Mouse (Mus musculus) heart, postnatal 0 days (tissue): ENCODE results near the gene Lypd4. TPM values are rescaled to one million over a fixed set of nuclear protein-coding genes. Genes with fewer than 3 reads are reported as not detected.

ENCODE experiments used
- ATAC-seq: fragments of 200-750 bp; cut with Nextera tagmentation; 2 replicates; pipeline ENCODE4 v1.8.0; 2017; ENCODE audit warnings: low read depth, moderate number of reproducible peaks, moderate library complexity; ENCODE audit not compliant: insufficient read depth
- DNase-seq: peaks from one replicate; pipeline ENCODE4 v3.0.0-alpha.2; 2016; ENCODE audit warnings: low spot score
- H3K27ac ChIP-seq: fragments of 300-500 bp; sonication (generic); 2 replicates; pipeline ENCODE4 v1.5.1; 2014; ENCODE audit warnings: low read depth, mild to moderate bottlenecking
- H3K27me3 ChIP-seq: fragments of 300-500 bp; sonication (generic); 2 replicates; pipeline ENCODE4 v1.6.1; 2014; ENCODE audit warnings: low read length, mixed read lengths; ENCODE audit not compliant: control insufficient read depth, insufficient read depth
- H3K36me3 ChIP-seq: fragments of 300-500 bp; sonication (generic); replicated peaks from 2 replicates; pipeline ENCODE4 v1.6.1; 2014; ENCODE audit warnings: low read length, mixed read lengths; ENCODE audit not compliant: control insufficient read depth, insufficient read depth
- H3K4me1 ChIP-seq: fragments of 300-500 bp; sonication (generic); 2 replicates; pipeline ENCODE4 v1.6.1; 2014; ENCODE audit warnings: antibody characterized with exemption; ENCODE audit not compliant: control insufficient read depth, insufficient read depth
- H3K4me2 ChIP-seq: fragments of 300-500 bp; sonication (generic); 2 replicates; pipeline ENCODE4 v1.6.1; 2014; ENCODE audit warnings: low read depth, mild to moderate bottlenecking, low read length, moderate library complexity
- H3K4me3 ChIP-seq: fragments of 300-500 bp; sonication (generic); 2 replicates; pipeline ENCODE4 v1.5.1; 2014; ENCODE audit warnings: low read depth, low read length
- H3K9ac ChIP-seq: fragments of 300-500 bp; sonication (generic); replicated peaks from 2 replicates; pipeline ENCODE4 v1.6.1; 2014; ENCODE audit warnings: low read depth, low read length, mixed read lengths
- H3K9me3 ChIP-seq: fragments of 300-500 bp; sonication (generic); replicated peaks from 2 replicates; pipeline ENCODE4 v1.6.1; 2016; ENCODE audit warnings: low read length; ENCODE audit not compliant: control insufficient read depth
- CTCF ChIP-seq: IDR thresholded peaks from 2 replicates; pipeline ENCODE4 v1.5.1; 2016; ENCODE audit warnings: antibody characterized with exemption, control low read depth, low read depth
- EP300 ChIP-seq: IDR thresholded peaks from 2 replicates; pipeline ENCODE4 v1.6.1; 2016; ENCODE audit warnings: antibody characterized with exemption, low read depth
- WGBS: fragments of 180-500 bp; shearing (Covaris S2); extraction: QIAGEN DNeasy Blood & Tissue Kit; methylation state at CpG from one replicate; pipeline ENCODE4 v1.1.7; 2014; 5-methylcytosine and 5-hydroxymethylcytosine counted together
- polyA plus RNA-seq: library from polyadenylated mRNA; unstranded; fragments of >200 nt; fragmentation: Nextera tagmentation; extraction: Ambion mirVana; gene quantifications from 2 replicates; pipeline ENCODE4 v1.2.1, GENCODE M21; 2015
- total RNA-seq: library from RNA; depleted of rRNA; stranded (reverse); fragments of >200 nt; gene quantifications from 2 replicates; pipeline ENCODE4 v1.2.3, GENCODE M21; 2014; ENCODE audit warnings: low replicate concordance; rRNA removed

Lypd4 gene
- total RNA-seq (not detected in 2 replicates), polyA plus RNA-seq (not detected in 2 replicates)

DNA sequence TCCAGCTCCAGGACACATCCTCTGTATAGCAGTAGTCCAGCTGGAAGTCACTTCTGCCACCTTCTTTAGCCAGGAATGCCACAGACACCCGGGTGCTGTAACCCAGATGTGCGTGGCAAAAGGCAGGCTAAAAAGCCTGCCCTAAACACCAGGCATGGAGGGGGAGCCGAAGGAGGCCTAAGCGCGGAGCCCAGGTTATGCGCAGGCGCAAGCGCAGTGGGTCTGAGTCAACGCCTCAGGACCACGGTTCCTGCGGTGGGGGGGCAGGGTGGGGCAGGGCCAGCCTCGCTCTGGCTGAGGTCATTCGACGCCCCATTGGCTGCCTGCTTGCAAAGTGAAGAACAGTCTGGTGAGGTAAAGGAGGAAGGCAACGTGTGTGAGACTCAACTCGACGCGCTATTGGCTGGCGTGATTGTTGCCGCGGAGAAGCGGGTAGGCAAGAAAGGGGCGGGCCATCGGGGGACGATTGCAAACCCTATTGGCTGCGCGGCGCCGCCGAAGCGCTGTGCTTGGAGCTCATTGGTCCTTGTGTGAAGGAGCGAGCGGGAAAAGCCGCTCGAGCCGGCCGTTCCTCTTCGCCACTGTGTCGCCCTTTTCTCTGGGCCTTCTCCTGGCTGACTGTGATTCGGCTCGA is at the start of gene Lypd4, which contains the start of gene Dmrtc2:
Lypd4 (minus strand) TSS at position 410 of the 634 bp plus-strand sequence.
Dmrtc2 (plus strand) TSS at position 526 of the 634 bp plus-strand sequence.
- Histone ChIP-seq H3K9ac (no peak within 1 kb of the TSS), H3K27me3 (peaks cover 13% of the 10 kb centered on the region; the same call in 1 of the 2 replicates), H3K27ac (no peak within 1 kb of the TSS), H3K36me3 (no peaks in the 10 kb centered on the region), H3K4me2 (no peak within 1 kb of the TSS), H3K4me3 (no peak within 1 kb of the TSS), H3K9me3 (no peaks in the 10 kb centered on the region), H3K4me1 (no peaks in the 10 kb centered on the region)
- WGBS = 45% methylated on average over 41 of the region's 41 CpGs
- TF ChIP-seq EP300 (no peak), CTCF (no peak)
- DNase-seq = no peak
- no peak for ATAC-seq

DNA sequence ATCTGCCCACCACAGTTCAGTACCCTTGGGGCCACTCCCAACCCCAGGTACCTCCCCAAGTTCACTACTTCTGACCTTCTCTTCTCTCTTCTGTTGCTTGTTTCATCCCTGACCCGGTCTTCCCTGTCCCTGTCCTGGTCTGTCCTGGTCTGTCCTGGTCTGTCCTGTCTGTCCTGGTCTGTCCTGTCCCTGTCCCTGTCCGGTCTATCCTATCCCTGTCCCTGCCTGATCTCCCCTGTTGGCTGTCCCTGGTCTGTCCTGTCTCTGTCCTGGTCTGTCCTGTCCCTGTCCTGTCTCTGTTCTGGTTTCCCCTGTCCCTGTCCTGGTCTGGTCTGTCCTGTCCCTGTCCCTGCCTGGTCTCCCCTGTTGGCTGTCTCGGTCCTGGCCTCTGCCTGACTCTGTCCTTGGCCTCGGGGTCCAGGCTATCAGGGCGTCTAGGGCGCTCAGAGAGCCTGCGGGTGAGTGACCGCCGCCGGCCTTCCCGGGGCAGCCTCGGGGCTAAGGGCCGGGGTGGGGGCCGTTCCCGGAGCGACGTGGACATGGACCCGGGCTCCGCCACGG is 49.1 kb upstream of the Lypd4 start:
- H3K36me3 ChIP-seq = peaks cover 69% of the 10 kb centered on the region
- no peak overlapping the region for H3K9ac ChIP-seq
- ATAC-seq = no peak
- H3K4me3 ChIP-seq = no peak overlapping the region
- H3K4me1 ChIP-seq = no peaks in the 10 kb centered on the region
- H3K4me2 ChIP-seq = no peak overlapping the region
- WGBS = 91% methylated on average over 20 of the region's 20 CpGs
- H3K27me3 ChIP-seq = no peaks in the 10 kb centered on the region
- no peak for TF ChIP-seq EP300
- TF ChIP-seq CTCF = no peak
- no peaks in the 10 kb centered on the region for H3K9me3 ChIP-seq
- H3K27ac ChIP-seq = no peak overlapping the region
- DNase-seq = no peak

GRCm38 (mm10) chr7:24912480-24912879 is 42.7 kb upstream of the Lypd4 start:
- no peak overlapping the region for H3K4me2 ChIP-seq
- H3K9ac ChIP-seq = no peak overlapping the region
- H3K4me3 ChIP-seq = no peak overlapping the region
- H3K9me3 ChIP-seq = no peaks in the 10 kb centered on the region
- H3K36me3 ChIP-seq = peaks cover 63% of the 10 kb centered on the region
- H3K4me1 ChIP-seq = no peaks in the 10 kb centered on the region
- ATAC-seq (no peak), DNase-seq (no peak)
- TF ChIP-seq CTCF (no peak), EP300 (no peak)
- no peak overlapping the region for H3K27ac ChIP-seq
- WGBS = 88% methylated on average over 14 of the region's 14 CpGs
- H3K27me3 ChIP-seq = no peaks in the 10 kb centered on the region

DNA sequence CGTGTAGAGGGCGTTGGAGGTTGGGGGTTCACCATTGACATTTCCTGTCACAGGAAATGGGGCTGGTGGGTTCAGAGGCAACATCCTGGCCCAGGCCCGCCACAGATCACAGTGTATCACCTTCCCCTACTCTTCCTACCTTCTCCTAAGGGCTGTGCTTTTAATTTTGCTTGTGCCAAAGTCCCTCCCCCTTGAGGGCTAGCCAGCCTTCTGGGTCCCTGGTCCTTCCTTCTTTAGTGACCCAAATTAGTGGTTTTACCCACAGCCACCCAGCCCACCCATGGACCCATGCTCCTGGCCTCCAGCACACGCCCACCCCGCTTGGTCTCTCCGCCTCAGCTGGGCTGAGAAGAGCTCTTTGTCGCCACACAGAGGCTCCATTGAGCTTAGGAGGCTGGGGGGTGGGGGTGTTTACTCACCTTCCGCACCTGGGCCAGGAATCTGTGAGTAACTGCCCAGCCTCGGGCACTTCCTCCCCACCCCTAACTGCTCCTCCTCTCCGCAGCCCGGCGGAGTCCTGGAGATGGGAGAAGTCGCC is 37.5 kb upstream of the Lypd4 start:
- H3K4me2 ChIP-seq = peak overlapping the region; percentile 40; the same call in 1 of the 2 replicates
- no peaks in the 10 kb centered on the region for H3K27me3 ChIP-seq
- no peak overlapping the region; the same call in 1 of the 2 replicates for H3K4me3 ChIP-seq
- no peaks in the 10 kb centered on the region for H3K9me3 ChIP-seq
- no peak overlapping the region for H3K9ac ChIP-seq
- ATAC-seq (no peak), DNase-seq (no peak)
- peaks cover 39% of the 10 kb centered on the region for H3K36me3 ChIP-seq
- peak overlapping the region; percentile 67; the same call in 1 of the 2 replicates for H3K27ac ChIP-seq
- 46% methylated on average over 13 of the region's 13 CpGs for WGBS
- peaks cover 6% of the 10 kb centered on the region; the same call in 1 of the 2 replicates for H3K4me1 ChIP-seq
- TF ChIP-seq CTCF (no peak), EP300 (no peak)

DNA sequence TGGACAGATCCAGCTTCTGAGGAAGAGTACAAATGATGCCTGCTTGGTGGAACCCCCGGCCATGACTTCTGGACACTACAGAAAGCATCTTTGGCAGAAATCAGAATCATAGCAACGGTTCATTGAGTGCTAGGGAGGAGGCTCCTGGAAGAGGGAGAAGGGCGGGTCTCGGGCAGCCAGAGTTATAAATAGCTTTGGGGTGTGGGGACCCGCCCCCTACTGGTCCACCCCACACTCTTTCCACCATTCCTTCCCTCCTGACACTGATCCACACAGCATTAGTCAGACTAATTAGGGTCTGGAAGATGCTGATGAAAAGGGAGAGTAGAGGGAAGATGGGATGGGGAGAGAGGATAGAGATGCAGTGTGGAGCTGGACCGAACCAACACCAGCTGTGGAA is 36.8 kb upstream of the Lypd4 start:
- Histone ChIP-seq H3K9ac (no peak overlapping the region; the same call in 1 of the 2 replicates), H3K4me3 (no peak overlapping the region; the same call in 1 of the 2 replicates)

More for the DNA sequence above, 36.8 kb upstream of the Lypd4 start:
- WGBS = 21% methylated on average over 6 of the region's 6 CpGs
- H3K9me3 ChIP-seq = no peaks in the 10 kb centered on the region
- H3K36me3 ChIP-seq = peaks cover 32% of the 10 kb centered on the region
- ATAC-seq (no peak), DNase-seq (no peak)
- TF ChIP-seq EP300 (no peak), CTCF (no peak)
- H3K27me3 ChIP-seq = no peaks in the 10 kb centered on the region
- H3K4me2 ChIP-seq = peak overlapping the region; percentile 40; the same call in 1 of the 2 replicates
- H3K4me1 ChIP-seq = peaks cover 11% of the 10 kb centered on the region; the same call in 1 of the 2 replicates
- H3K27ac ChIP-seq = peak overlapping the region; percentile 67; the same call in 1 of the 2 replicates
